8 mouse cellular contexts compared by ENCODE assay signal in the genomic region with DNA sequence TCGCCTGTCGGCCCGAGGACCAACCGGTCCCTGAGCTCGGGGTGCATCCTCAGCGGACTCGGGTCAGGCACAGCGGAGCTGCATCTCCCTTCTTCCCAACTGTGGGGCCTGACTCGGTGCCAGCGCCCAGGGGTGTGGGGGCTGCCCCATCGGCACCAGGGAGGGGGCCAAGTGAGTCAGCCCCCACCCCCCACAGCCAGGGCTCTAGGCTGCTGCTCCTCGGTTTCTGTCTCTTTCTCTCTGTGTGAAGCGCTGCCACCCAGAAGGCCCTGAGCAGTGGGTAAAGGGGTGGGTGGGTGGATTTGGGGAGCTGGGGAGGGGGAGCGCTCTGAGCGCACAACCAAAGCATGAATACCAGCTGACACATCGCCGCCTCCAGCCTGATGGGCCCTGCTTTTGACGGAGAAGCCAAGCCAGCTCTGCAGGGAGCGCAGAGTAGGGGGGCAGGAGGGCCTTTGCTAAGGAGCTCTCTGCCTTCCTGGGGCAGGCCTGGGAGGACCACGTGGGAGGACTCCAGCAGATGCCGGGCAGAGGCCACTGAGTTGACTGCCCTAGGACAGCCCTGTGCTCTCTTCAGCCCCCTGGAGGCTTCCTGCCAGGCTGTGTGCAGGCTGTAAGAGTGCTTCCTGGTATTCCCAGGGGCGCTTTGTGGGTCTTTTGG. TPM values are rescaled to one million over a fixed set of nuclear protein-coding genes. Genes with fewer than 3 reads are reported as not detected.
DNase-seq lines count a peak whose midpoint lies in the region; ATAC-seq and TF ChIP-seq lines count a peak whose summit lies in the region.

No protein-coding gene starts in this region.

- ATAC-seq in intestine, postnatal 0 days: no peak
- ATAC-seq in limb, embryonic 13.5 days (ENCODE audit: low FRiP score, low read depth): 0 out of 2 replicates have a peak, but pooled peaks have one; percentile 46
- peak; percentile 68 for ATAC-seq in midbrain, embryonic 14.5 days (ENCODE audit: low FRiP score, low TSS enrichment)

- peaks cover 73% of the 10 kb centered on the region for H3K27me3 ChIP-seq in intestine, postnatal 0 days (replicated peaks; ENCODE audit: control insufficient read depth, insufficient read depth, low read length)
- H3K27me3 ChIP-seq in limb, embryonic 13.5 days: peaks cover 96% of the 10 kb centered on the region
- H3K27me3 ChIP-seq in midbrain, embryonic 14.5 days (ENCODE audit: control insufficient read depth, insufficient read depth, low read length): peaks cover 28% of the 10 kb centered on the region
- H3K27me3 ChIP-seq in testis, adult 2 months (ENCODE audit: control insufficient read depth, insufficient read depth, low read length): no peaks in the 10 kb centered on the region; the same call in 1 of the 2 replicates

- DNase-seq in gastrocnemius, adult 2 months: peak; percentile 59
- no peak for DNase-seq in gastrocnemius, adult 8-10 months (ENCODE audit: low spot score in 2 of 2)
- DNase-seq in adrenal gland, postnatal 10 days: peak; percentile 64
- peak; percentile 63 to 64 for DNase-seq in frontal cortex, postnatal 36 days (ENCODE audit: low spot score in 2 of 2)
- DNase-seq in midbrain, embryonic 14.5 days: peak; percentile 69

- H3K9me3 ChIP-seq in intestine, postnatal 0 days (ENCODE audit: control insufficient read depth): no peaks in the 10 kb centered on the region
- no peaks in the 10 kb centered on the region for H3K9me3 ChIP-seq in limb, embryonic 13.5 days
- no peaks in the 10 kb centered on the region for H3K9me3 ChIP-seq in midbrain, embryonic 14.5 days (ENCODE audit: control insufficient read depth, low read length)

- intact Hi-C loops in gastrocnemius, adult 2 months (cut with DNase I): no loop called here

- peak; percentile 15; the same call in 1 of the 2 replicates for TF ChIP-seq CTCF in gastrocnemius, adult 2 months (IDR thresholded peaks at IDR 0.05)
- peak; percentile 51 for TF ChIP-seq CTCF in intestine, postnatal 0 days (IDR thresholded peaks at IDR 0.05; ENCODE audit: low read depth)
- no peak for TF ChIP-seq CTCF in testis, adult 2 months (IDR thresholded peaks at IDR 0.05; ENCODE audit: control insufficient read depth, insufficient read depth, insufficient replicate concordance, low read depth, low read length)

- no peak for TF ChIP-seq POLR2A in testis, adult 2 months (IDR thresholded peaks at IDR 0.05; ENCODE audit: control insufficient read depth, low read depth, low read length)

- no peaks in the 10 kb centered on the region for H3K36me3 ChIP-seq in intestine, postnatal 0 days (ENCODE audit: control insufficient read depth, insufficient read depth)
- no peaks in the 10 kb centered on the region for H3K36me3 ChIP-seq in limb, embryonic 13.5 days
- H3K36me3 ChIP-seq in midbrain, embryonic 14.5 days (ENCODE audit: control insufficient read depth, insufficient read depth, low read length): no peaks in the 10 kb centered on the region
- H3K36me3 ChIP-seq in testis, adult 2 months (ENCODE audit: control insufficient read depth, insufficient read depth, low read length): no peaks in the 10 kb centered on the region

- H3K4me1 ChIP-seq in intestine, postnatal 0 days (replicated peaks; ENCODE audit: control insufficient read depth, insufficient read depth, low read length): peaks cover 10% of the 10 kb centered on the region; the same call in 1 of the 2 replicates
- H3K4me1 ChIP-seq in limb, embryonic 13.5 days: peaks cover 42% of the 10 kb centered on the region
- H3K4me1 ChIP-seq in midbrain, embryonic 14.5 days (ENCODE audit: control insufficient read depth, insufficient read depth, low read length): peaks cover 36% of the 10 kb centered on the region
- H3K4me1 ChIP-seq in testis, adult 2 months (ENCODE audit: control insufficient read depth, insufficient read depth, low read length): peaks cover 5% of the 10 kb centered on the region

- peak overlapping the region; percentile 82 for H3K27ac ChIP-seq in gastrocnemius, adult 2 months
- no peak overlapping the region for H3K27ac ChIP-seq in intestine, postnatal 0 days (ENCODE audit: low read depth, low read length)
- H3K27ac ChIP-seq in limb, embryonic 13.5 days: no peak overlapping the region
- peak overlapping the region; percentile 86 for H3K27ac ChIP-seq in midbrain, embryonic 14.5 days (replicated peaks; ENCODE audit: low read depth, low read length)
- H3K27ac ChIP-seq in testis, adult 2 months (ENCODE audit: control insufficient read depth, insufficient read depth, low read depth, low read length): no peak overlapping the region

- peak overlapping the region; percentile 96 for H3K4me2 ChIP-seq in intestine, postnatal 0 days (replicated peaks; ENCODE audit: low read depth)
- peak overlapping the region; percentile 99 for H3K4me2 ChIP-seq in limb, embryonic 13.5 days (replicated peaks)
- H3K4me2 ChIP-seq in midbrain, embryonic 14.5 days (ENCODE audit: low read length): peak overlapping the region; percentile 98

- peak overlapping the region; percentile 96 for H3K4me3 ChIP-seq in gastrocnemius, adult 2 months
- peak overlapping the region; percentile 66 for H3K4me3 ChIP-seq in intestine, postnatal 0 days (ENCODE audit: low read depth, low read length)
- peak overlapping the region; percentile 66 for H3K4me3 ChIP-seq in limb, embryonic 13.5 days
- H3K4me3 ChIP-seq in midbrain, embryonic 14.5 days (replicated peaks; ENCODE audit: low read depth, low read length): peak overlapping the region; percentile 60
- H3K4me3 ChIP-seq in testis, adult 2 months (ENCODE audit: control insufficient read depth, low read depth, low read length): peak overlapping the region; percentile 64

- whole genome bisulfite sequencing in intestine, postnatal 0 days: 4% methylated on average over 21 of the region's 22 CpGs
- 5% methylated on average over 21 of the region's 22 CpGs for WGBS in limb, embryonic 13.5 days
- WGBS in midbrain, embryonic 14.5 days: 2% methylated on average over 22 of the region's 22 CpGs

- peak overlapping the region; percentile 40; the same call in 1 of the 2 replicates for H3K9ac ChIP-seq in intestine, postnatal 0 days (ENCODE audit: low read depth, low read length)
- H3K9ac ChIP-seq in limb, embryonic 13.5 days: peak overlapping the region; percentile 70
- peak overlapping the region; percentile 68 for H3K9ac ChIP-seq in midbrain, embryonic 14.5 days (replicated peaks; ENCODE audit: low read length)

RNA-seq across cellular contexts. Expression of a gene that starts 0.5 kb away (rescaled TPM):
- total RNA-seq in gastrocnemius, adult 2 months (2021): 10 to 100 TPM; 25.0 to 27.0 TPM
- total RNA-seq in gastrocnemius, adult 8-10 months (2022): 10 to 100 TPM; 16.7 to 30.4 (median 26.0) TPM
- total RNA-seq in adrenal gland, postnatal 10 days (2021): 10 to 100 TPM; 16.2 to 24.2 TPM
- 0.21 TPM in 1 of 2 replicates, not detected in the other for polyA plus RNA-seq in intestine, postnatal 0 days (2015; fragmentation: Nextera tagmentation; extraction: Ambion mirVana)
- polyA plus RNA-seq in limb, embryonic 13.5 days (2015; fragmentation: Nextera tagmentation; extraction: Ambion mirVana): 0.31 and 0.50 TPM in 2 replicates
- polyA plus RNA-seq in midbrain, embryonic 14.5 days (2014; fragmentation: Nextera tagmentation; extraction: Ambion mirVana): 9.8 and 15.9 TPM in 2 replicates
- 1.4 and 2.0 TPM in 2 replicates for polyA plus RNA-seq in testis, adult 2 months (2012; rRNA removed)

Comparison
In these comparisons a context has a peak if more than half of its experiments do, and no peak if none do; other contexts are left out.
1. DNase-seq: peak in gastrocnemius, adult 2 months (single experiment), adrenal gland, postnatal 10 days (single experiment), frontal cortex, postnatal 36 days (2 of 2) and midbrain, embryonic 14.5 days (single experiment); none in gastrocnemius, adult 8-10 months (0 of 2).
2. H3K27ac ChIP-seq: peak in gastrocnemius, adult 2 months (single experiment) and midbrain, embryonic 14.5 days (single experiment); none in intestine, postnatal 0 days (single experiment), limb, embryonic 13.5 days (single experiment) and testis, adult 2 months (single experiment).
3. Peak in every context shown above with its lines, with median percentiles within 50 percentile points of each other: H3K4me3 ChIP-seq, H3K4me2 ChIP-seq and H3K9ac ChIP-seq.